Mouse (Mus musculus): ENCODE measurements around the gene Agrp.

DNA sequence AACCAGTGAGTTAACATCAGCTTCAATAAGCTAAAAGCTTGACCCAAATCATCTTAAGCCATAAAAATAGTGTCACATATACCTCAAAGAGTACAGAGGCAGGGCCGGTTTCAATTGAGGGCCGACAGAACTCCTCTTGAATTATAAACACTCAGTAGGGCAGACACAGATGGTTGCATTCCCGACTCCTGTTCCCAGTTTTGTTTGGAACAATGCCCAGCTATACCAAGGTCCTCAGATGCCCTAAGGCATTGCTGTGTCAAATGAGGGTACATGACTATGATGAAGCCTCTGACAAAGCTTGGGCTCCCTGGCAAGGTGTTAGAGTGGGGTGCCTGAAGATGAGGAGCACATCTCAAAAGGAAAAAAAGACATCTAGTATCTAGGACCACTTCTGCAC, 61.7 kb downstream of the Agrp start:
- no peak for TF ChIP-seq EP300 (IDR thresholded peaks at IDR 0.05)
- TF ChIP-seq CTCF (IDR thresholded peaks at IDR 0.05): no peak
